Mouse (Mus musculus): Measurements from ENCODE around the gene Fitm2.

Gene Fitm2

GRCm38 (mm10) chr2:163472466-163472851 lies at the start of gene Fitm2:
Fitm2 (minus strand) TSS chr2:163472629.
- in situ Hi-C loops (cut with MboI, MseI), result no loop called here

GRCm38 (mm10) chr2:163506300-163507004 lies 34.0 kb upstream of the Fitm2 start, which contains the start of gene Hnf4a:
Hnf4a (plus strand) TSS chr2:163506808.
- in situ Hi-C loops (cut with MboI, MseI), result no loop called here

- in situ Hi-C loops (cut with MboI, MseI), result no loop called here
Measured at GRCm38 (mm10) chr2:163503191-163503590, 30.8 kb upstream of the Fitm2 start.

GRCm38 (mm10) chr2:163502219-163502618 lies 29.8 kb upstream of the Fitm2 start:
- in situ Hi-C loops (cut with MboI, MseI), result no loop called here

GRCm38 (mm10) chr2:163494456-163494855 lies 22.0 kb upstream of the Fitm2 start:
- in situ Hi-C loops (cut with MboI, MseI), result no loop called here

GRCm38 (mm10) chr2:163493976-163494375 lies 21.5 kb upstream of the Fitm2 start:
- in situ Hi-C loops (cut with MboI, MseI), result no loop called here

- in situ Hi-C loops (cut with MboI, MseI), result no loop called here
Measured at GRCm38 (mm10) chr2:163493031-163493430, 20.6 kb upstream of the Fitm2 start.

GRCm38 (mm10) chr2:163492018-163492417 lies 19.6 kb upstream of the Fitm2 start, which contains the start of gene R3hdml:
R3hdml (plus strand) TSS chr2:163492318.
- in situ Hi-C loops (cut with MboI, MseI), result no loop called here

GRCm38 (mm10) chr2:163491351-163491750 lies 18.9 kb upstream of the Fitm2 start:
- in situ Hi-C loops (cut with MboI, MseI), result no loop called here

GRCm38 (mm10) chr2:163490656-163491055 lies 18.2 kb upstream of the Fitm2 start:
- in situ Hi-C loops (cut with MboI, MseI), result no loop called here

- in situ Hi-C loops (cut with MboI, MseI), result loop anchor here (5.0 kb wide), 1 partner anchor 62 kb away; no protein-coding TSS in a partner anchor
Measured at GRCm38 (mm10) chr2:163489725-163490291, 17.4 kb upstream of the Fitm2 start.

GRCm38 (mm10) chr2:163487360-163487759 lies 14.9 kb upstream of the Fitm2 start:
- in situ Hi-C loops (cut with MboI, MseI), result loop anchor here (5.0 kb wide), 1 partner anchor 65 kb away; no protein-coding TSS in a partner anchor

GRCm38 (mm10) chr2:163481539-163482029 lies 9.2 kb upstream of the Fitm2 start:
- in situ Hi-C loops (cut with MboI, MseI), result no loop called here

- in situ Hi-C loops (cut with MboI, MseI), result no loop called here
Measured at GRCm38 (mm10) chr2:163480191-163480825, 7.9 kb upstream of the Fitm2 start.

GRCm38 (mm10) chr2:163471710-163472465 lies 541 bp downstream of the Fitm2 start:
- in situ Hi-C loops (cut with MboI, MseI), result no loop called here

- in situ Hi-C loops (cut with MboI, MseI), result no loop called here
Measured at GRCm38 (mm10) chr2:163471136-163471535, 1.3 kb downstream of the Fitm2 start.

GRCm38 (mm10) chr2:163469711-163470110 lies 2.7 kb downstream of the Fitm2 start:
- in situ Hi-C loops (cut with MboI, MseI), result no loop called here

- in situ Hi-C loops (cut with MboI, MseI), result no loop called here
Measured at GRCm38 (mm10) chr2:163468866-163469265, 3.6 kb downstream of the Fitm2 start.

- in situ Hi-C loops (cut with MboI, MseI), result no loop called here
Measured at GRCm38 (mm10) chr2:163467585-163467984, 4.8 kb downstream of the Fitm2 start.

- in situ Hi-C loops (cut with MboI, MseI), result no loop called here
Measured at GRCm38 (mm10) chr2:163466771-163467170, 5.7 kb downstream of the Fitm2 start.

- in situ Hi-C loops (cut with MboI, MseI), result loop anchor here (5.0 kb wide), 1 partner anchor 42 kb away; the partner anchor contains the start of gene Oser1
Measured at GRCm38 (mm10) chr2:163464562-163464961, 7.9 kb downstream of the Fitm2 start.

- in situ Hi-C loops (cut with MboI, MseI), result loop anchor here (5.0 kb wide), 1 partner anchor 42 kb away; the partner anchor contains the start of gene Oser1
Measured at GRCm38 (mm10) chr2:163463998-163464397, 8.4 kb downstream of the Fitm2 start.

All from T-helper 2 cell (primary cell).